14 mouse cellular contexts compared by ENCODE assay signal in the genomic region with DNA sequence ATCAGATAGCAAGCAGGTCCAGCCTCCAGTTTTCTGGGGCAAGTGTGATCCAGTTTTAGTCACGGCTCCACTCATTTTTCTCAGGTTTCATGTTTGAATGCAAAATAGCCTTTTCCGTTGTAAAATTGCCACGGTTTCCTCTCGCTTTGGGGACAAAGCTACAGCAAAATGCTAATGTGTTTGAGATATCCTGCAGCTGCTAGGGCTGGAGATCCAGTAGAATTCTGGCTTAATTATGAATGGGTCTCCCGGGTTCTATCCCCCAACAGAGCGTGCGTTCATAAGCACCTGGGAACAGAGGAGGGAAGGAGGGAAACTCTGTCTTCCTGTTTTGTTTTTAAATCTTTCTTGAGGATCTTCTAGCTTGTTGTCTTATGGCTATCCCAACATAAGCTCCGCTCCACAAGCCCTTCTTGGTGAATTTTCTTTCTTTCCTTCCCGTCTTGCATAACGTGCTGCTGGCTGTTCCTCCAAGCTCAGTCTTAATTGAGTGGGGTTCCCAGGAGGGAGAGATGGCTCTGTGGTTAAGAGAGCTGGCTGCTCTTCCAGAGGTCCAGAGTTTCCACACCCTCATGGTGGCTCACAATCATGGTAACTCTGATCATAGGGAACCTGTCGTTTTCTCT. TPM values are rescaled to one million over a fixed set of nuclear protein-coding genes. Genes with fewer than 3 reads are reported as not detected.
DNase-seq lines count a peak whose midpoint lies in the region; ATAC-seq and TF ChIP-seq lines count a peak whose summit lies in the region.
"Had no signal": no experiment of that assay in that cellular context is flagged by ENCODE, and none has a peak within 500 bp of the region (broad histone marks: within the 10 kb centered on the region; RNA-seq: fewer than 3 reads in every experiment).

No protein-coding gene starts in this region.

- H3K9ac ChIP-seq in lung, embryonic 14.5 days: no peak overlapping the region
- H3K9ac ChIP-seq in limb, embryonic 12.5 days (replicated peaks): no peak overlapping the region
- H3K9ac ChIP-seq: forebrain, embryonic 13.5 days; hindbrain, embryonic 14.5 days had no signal

- no peak for DNase-seq in frontal cortex, postnatal 14 days (ENCODE audit: low spot score in 2 of 2)
- DNase-seq in lung, embryonic 14.5 days: peak; percentile 86
- no peak for DNase-seq in lung, postnatal 14 days
- no peak for DNase-seq in adrenal gland, adult 8-10 months
- no peak for DNase-seq in cerebellum, adult 11 months
- DNase-seq: kidney, adult 2 months had no signal

- WGBS in lung, embryonic 14.5 days: 35% methylated on average over 11 of the region's 11 CpGs
- WGBS in limb, embryonic 12.5 days: 74% methylated on average over 11 of the region's 11 CpGs

- H3K36me3 ChIP-seq in lung, embryonic 14.5 days (ENCODE audit: insufficient read depth): no peaks in the 10 kb centered on the region
- H3K36me3 ChIP-seq in limb, embryonic 12.5 days: no peaks in the 10 kb centered on the region

- no peaks in the 10 kb centered on the region for H3K9me3 ChIP-seq in lung, embryonic 14.5 days (ENCODE audit: low read depth, low read length)
- no peaks in the 10 kb centered on the region for H3K9me3 ChIP-seq in limb, embryonic 12.5 days
- H3K9me3 ChIP-seq: forebrain, embryonic 13.5 days had no signal

- H3K27me3 ChIP-seq in lung, embryonic 14.5 days (ENCODE audit: insufficient read depth, low read length): no peaks in the 10 kb centered on the region
- peaks cover 6% of the 10 kb centered on the region; the same call in 1 of the 2 replicates for H3K27me3 ChIP-seq in limb, embryonic 12.5 days
- H3K27me3 ChIP-seq: forebrain, embryonic 13.5 days had no signal

- peak overlapping the region; percentile 33; the same call in 1 of the 2 replicates for H3K27ac ChIP-seq in lung, embryonic 14.5 days (ENCODE audit: low read depth)
- H3K27ac ChIP-seq in limb, embryonic 12.5 days: peak overlapping the region; percentile 23; the same call in 1 of the 2 replicates
- H3K27ac ChIP-seq: forebrain, embryonic 13.5 days; hindbrain, embryonic 14.5 days; macrophage had no signal

- no peak overlapping the region for H3K4me3 ChIP-seq in lung, embryonic 14.5 days (ENCODE audit: low read depth, low read length)
- H3K4me3 ChIP-seq in limb, embryonic 12.5 days (replicated peaks): no peak overlapping the region
- H3K4me3 ChIP-seq: forebrain, embryonic 13.5 days had no signal

- 0 out of 2 replicates have a peak overlapping the region, but pooled peaks have one; percentile 0 for H3K4me2 ChIP-seq in lung, embryonic 14.5 days
- H3K4me2 ChIP-seq in limb, embryonic 12.5 days: no peak overlapping the region
- H3K4me2 ChIP-seq: forebrain, embryonic 13.5 days; hindbrain, embryonic 14.5 days had no signal

- peak; percentile 28 for ATAC-seq in frontal cortex, adult (ENCODE audit: low TSS enrichment)
- peak; percentile 32; the same call in 1 of the 2 replicates for ATAC-seq in lung, embryonic 14.5 days (ENCODE audit: insufficient read depth)
- ATAC-seq in limb, embryonic 12.5 days (ENCODE audit: insufficient number of reproducible peaks, insufficient read depth, low FRiP score, low TSS enrichment, low read depth): no peak
- 0 out of 2 replicates have a peak, but pooled peaks have one; percentile 14 for ATAC-seq in megakaryocyte progenitor cell, adult 5-6 weeks (replicated peaks; ENCODE audit: poor library complexity)
- ATAC-seq: forebrain, embryonic 13.5 days had no signal

- no peaks in the 10 kb centered on the region for H3K4me1 ChIP-seq in lung, embryonic 14.5 days (ENCODE audit: insufficient read depth)
- H3K4me1 ChIP-seq in limb, embryonic 12.5 days (replicated peaks): peaks cover 18% of the 10 kb centered on the region

- no peak for TF ChIP-seq CTCF in lung, embryonic 14.5 days (IDR thresholded peaks at IDR 0.05; ENCODE audit: low read depth)

RNA-seq across cellular contexts. Expression of a gene that starts 2.3 kb away (rescaled TPM):
- 0.30 TPM in 1 of 2 replicates, not detected in the other for polyA plus RNA-seq in lung, embryonic 14.5 days (2014; fragmentation: Nextera tagmentation; extraction: Ambion mirVana)
- polyA plus RNA-seq in limb, embryonic 12.5 days (2016; fragmentation: Nextera tagmentation; extraction: Ambion mirVana): not detected in 2 replicates
- 41.2 and 51.4 TPM in 2 replicates for total RNA-seq in megakaryocyte progenitor cell, adult 5-6 weeks (2015)
- 30.2 and 46.1 TPM in 2 replicates for total RNA-seq in megakaryocyte progenitor cell, adult 5-6 weeks (2017)
- total RNA-seq in adrenal gland, adult 8-10 months (2022): 1 to 10 TPM in 1 of 4 experiments, under 1 TPM in 2, not detected in 1; 0.55 to 1.0 (median 0.67) TPM
- total RNA-seq: MEL had no signal
- polyA plus RNA-seq: gonadal fat pad, adult 2 months; hindbrain, embryonic 14.5 days had no signal

Comparison
In these comparisons a context has a peak if more than half of its experiments do, and no peak if none do; other contexts are left out.
1. RNA of a gene that starts 2.3 kb away (total RNA-seq): 30.2 to 51.4 TPM in megakaryocyte progenitor cell, adult 5-6 weeks; 0.55 to 1.0 TPM in adrenal gland, adult 8-10 months; every median in the first group is over 10 times any median in the second.